Mouse (Mus musculus) embryo, embryonic 10 days (tissue): Measurements from ENCODE around the gene Defb22.

ENCODE experiments used
- DNase-seq: peaks from one replicate; pipeline ENCODE4 v3.0.0-alpha.2; 2015; ENCODE audit warnings: low spot score

The Defb22 gene

GRCm38 (mm10) chr2:152490038-152490437 is at the start of gene Defb22:
Gene Defb22 (minus strand): TSS chr2:152490138.
- no peak for DNase-seq

DNA sequence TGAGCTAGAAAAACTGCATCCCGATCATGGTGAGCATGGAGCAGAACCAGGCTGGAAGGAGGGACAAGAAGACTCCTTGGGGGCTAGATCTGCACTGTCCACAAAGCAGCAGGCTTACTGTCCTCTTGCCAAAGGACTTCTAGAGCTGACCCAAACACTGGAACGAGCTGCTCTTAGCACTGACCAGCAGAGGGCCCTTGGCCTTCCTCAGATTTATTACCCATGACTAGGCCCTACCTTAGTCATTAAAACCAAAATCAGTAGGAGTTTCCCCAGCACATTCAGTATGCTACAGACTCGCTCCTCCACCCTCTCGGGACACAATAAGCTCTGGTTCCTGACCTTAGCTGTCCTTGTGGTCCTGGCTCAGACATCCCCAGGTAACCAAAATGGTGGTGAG is 28.0 kb upstream of the Defb22 start, which contains the start of gene Defb28:
Defb28 (plus strand) TSS at position 275 of the 400 bp plus-strand sequence.
- no peak for DNase-seq

DNA sequence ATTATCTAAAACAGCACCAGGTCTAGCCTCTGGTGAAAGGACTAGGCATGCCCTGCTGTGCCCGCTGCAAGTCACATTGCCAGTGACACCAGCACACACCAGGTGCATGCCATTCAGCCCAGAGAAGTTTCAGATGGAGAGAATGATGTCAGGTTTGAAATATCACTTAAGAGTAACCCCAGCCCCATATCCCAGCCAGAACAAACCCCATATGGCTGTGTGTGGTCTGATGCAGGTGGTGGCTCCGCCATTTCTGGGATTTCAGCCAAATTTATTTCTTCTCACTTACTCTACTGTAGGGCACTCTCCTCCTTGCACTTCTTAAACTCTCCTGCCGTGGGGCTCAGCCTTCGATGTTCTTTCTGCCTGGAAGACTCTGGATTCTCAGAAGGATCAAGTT is 26.1 kb upstream of the Defb22 start:
- no peak for DNase-seq

- DNase-seq = no peak
Observed at GRCm38 (mm10) chr2:152511592-152511991, 21.7 kb upstream of the Defb22 start, which contains the start of gene Defb26. Gene Defb26 (minus strand): TSS chr2:152511692.

GRCm38 (mm10) chr2:152503950-152504349 is 14.0 kb upstream of the Defb22 start:
- no peak for DNase-seq

DNA sequence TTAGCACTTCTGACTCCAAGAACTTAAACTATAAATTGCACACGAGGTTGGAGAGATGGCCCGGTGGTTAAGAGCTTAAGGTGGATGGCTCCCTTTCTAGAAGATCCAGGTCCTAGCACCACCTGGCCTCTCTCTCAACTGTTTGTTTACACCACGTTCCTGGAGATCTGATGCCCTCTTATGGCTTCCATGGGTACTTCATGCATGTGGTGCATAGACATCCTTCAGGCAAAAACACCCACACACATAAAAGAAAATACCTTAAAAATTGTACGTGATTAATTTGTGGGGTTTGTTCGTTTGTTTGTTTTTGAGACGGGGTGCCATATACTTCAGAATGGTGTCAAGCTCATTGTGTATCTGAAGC is 10.9 kb upstream of the Defb22 start:
- DNase-seq = no peak

DNA sequence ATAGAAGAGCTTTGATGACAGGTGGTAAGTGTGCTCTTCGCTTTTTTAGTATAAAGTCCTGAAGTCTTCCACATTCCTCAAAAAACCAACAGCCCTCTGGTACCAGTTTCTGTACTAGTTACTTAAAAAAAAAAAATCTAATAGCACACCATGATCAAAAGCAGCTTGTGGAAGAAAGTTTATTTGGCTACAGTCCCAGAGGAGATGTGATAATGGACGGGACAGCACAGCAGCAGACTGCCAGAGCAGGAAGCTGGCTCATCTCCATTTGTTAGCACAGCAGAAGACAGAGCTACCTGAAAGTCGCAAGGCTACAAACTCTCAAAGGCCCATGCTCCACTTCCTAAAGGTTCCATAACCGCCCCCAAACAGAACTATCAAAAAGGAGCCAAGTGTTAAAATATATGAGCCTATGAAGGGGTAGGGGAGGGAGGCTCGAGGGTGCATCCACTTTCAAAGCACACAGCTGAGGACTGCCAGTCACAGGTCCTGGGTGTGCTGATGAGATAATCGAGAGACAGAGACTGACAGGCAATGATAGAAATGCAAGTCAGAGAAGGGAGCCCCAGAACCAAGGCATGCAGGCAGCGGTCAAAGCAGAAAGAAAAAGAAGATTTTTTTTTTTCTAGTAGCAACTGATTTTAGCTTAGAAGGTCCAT is 10.4 kb upstream of the Defb22 start:
- DNase-seq = no peak

GRCm38 (mm10) chr2:152498020-152498419 is 8.1 kb upstream of the Defb22 start:
- no peak for DNase-seq

DNA sequence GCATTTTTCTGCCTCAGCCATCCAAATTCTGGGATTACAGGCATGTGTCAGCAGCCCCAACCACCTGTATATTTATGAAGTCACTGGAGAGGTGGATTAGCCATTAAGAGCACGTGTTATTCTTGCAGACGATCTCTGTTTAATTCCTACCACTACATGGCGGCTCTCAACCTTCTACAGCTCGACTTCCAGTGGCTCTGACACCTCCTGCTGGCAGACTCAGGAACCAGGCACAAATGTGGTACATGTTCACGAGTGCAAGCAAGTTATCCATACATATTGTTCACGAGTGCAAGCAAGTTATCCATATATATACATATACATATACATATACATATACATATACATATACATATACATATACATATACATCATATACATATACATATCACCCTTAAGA is 3.2 kb upstream of the Defb22 start:
- no peak for DNase-seq

GRCm38 (mm10) chr2:152487024-152487423 is 2.9 kb downstream of the Defb22 start:
- DNase-seq = no peak

- DNase-seq = no peak
Observed at GRCm38 (mm10) chr2:152481726-152482125, 8.2 kb downstream of the Defb22 start.

DNA sequence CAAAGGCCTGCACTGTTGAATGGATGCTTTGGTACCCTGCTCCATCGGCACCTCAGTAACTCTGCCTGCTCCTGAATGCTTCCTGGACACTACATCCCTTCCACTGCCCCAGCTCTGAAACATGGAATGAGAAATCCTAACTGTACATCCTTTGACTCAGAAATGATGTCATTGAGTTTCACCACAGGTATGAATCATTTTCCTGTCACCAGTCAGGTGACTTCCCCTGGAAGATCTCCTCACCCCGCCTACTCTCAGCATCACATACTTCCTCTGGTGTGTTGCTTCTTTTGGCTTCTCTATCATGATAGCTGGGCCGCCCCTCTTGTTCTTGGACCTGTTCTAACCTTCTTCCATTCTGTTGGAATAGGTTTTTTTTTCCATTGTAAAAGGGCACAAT is 9.1 kb downstream of the Defb22 start:
- DNase-seq = no peak

DNA sequence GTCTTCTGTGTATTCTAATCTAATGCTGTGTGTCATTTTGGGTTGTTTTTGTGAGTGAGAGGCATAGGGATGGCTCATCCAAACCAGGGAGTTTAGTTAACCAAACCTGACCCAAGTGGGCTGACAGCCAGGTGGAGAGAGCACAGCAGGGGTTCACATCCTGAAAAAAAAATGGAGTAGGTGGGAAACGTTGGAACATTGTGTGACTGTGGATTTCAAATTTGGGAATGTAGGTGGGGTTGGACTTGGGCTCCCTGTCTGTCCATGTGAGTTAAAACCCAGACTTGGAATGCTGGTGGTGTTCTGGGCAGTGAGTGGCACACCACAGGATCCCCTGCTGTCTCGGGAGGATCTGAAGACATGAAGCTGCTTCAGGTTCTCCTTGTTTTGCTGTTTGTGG is 13.2 kb downstream of the Defb22 start, which contains the start of gene Defb20:
Defb20 (plus strand) TSS at position 301 of the 400 bp plus-strand sequence.
- DNase-seq = no peak

- no peak for DNase-seq
Observed at GRCm38 (mm10) chr2:152472434-152472833, 17.5 kb downstream of the Defb22 start.

GRCm38 (mm10) chr2:152470973-152471372 is 19.0 kb downstream of the Defb22 start:
- DNase-seq = peak; percentile 57

GRCm38 (mm10) chr2:152464570-152465150 is 25.3 kb downstream of the Defb22 start, which contains the start of gene Defb23:
Gene Defb23 (minus strand): TSS chr2:152464620.
- no peak for DNase-seq

DNA sequence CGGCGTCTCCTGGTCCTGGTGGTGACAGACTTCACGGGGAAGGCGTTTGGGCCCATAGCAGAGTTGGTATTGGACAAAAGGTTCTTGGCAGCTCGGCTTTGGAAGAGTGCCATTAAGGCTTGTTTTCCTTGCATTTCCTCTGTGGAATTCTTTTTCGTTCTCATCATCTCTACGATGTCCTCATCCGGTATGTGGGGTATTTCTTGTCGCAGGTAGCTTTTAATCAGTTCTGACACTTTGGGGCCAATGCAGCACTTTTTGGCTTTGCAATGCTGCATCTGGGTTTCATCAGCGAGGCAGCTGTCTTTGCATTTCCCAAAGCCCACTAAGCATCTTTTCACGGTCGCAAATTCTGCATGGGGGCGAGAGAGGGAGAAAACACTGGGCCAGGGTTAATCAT is 30.7 kb downstream of the Defb22 start:
- DNase-seq = no peak

GRCm38 (mm10) chr2:152452101-152452781 is 37.7 kb downstream of the Defb22 start:
- no peak for DNase-seq

- DNase-seq = peak; percentile 50
Observed at GRCm38 (mm10) chr2:152450241-152450640, 39.7 kb downstream of the Defb22 start.

DNA sequence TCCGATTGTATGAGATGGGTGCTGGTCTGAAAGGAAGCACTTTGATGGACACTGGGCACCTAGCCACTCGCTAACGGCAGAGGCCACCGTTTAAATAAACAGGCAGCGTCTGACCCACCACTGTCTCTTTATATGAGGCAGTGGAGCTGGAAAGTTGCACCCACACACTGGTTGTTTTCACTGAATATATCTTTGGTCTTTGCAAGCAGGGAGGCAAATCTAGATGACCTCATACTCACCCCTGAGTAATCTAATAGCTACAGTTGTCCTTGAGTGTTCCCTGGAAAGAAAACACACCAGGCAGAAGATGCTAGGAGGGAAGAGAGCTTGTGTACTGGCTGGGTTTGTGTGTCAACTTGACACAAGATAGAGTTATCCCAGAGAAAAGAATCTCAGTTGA is 42.5 kb downstream of the Defb22 start:
- no peak for DNase-seq

- no peak for DNase-seq
Observed at GRCm38 (mm10) chr2:152446642-152447041, 43.3 kb downstream of the Defb22 start.

DNA sequence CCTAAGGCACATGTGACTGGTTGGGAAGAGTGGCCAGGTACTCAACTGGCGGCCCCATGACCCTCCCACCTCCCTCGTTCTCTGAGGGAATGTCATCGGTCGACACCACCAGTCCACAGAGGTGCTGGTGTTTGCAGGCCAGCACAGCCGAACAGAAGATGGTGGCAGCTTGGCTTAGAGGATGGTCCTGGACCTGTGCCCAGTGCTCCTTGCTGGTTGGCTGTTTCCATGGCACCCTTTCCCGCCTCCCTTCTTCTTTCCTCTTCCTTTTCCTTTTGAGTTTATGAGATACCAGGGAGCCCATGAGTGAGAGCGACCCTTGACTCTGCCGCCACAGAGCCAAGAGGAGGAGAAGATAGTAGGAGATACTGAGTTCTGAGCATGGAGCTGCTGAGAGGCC is 46.7 kb downstream of the Defb22 start:
- no peak for DNase-seq

- DNase-seq = no peak
Observed at GRCm38 (mm10) chr2:152442322-152442721, 47.6 kb downstream of the Defb22 start.
